Mouse (Mus musculus) neural tube, embryonic 12.5 days (tissue): ENCODE measurements at regions not wholly inside any gene's neighbourhood (a gene's known extent, or its start where the extent isn't known, plus 50 kb on each side); places are given as distances from the start of the nearest gene placed in this dataset.
A peak's percentile ranks its signal among the peaks of the same experiment; 100 is the strongest.
"Not testable (repeated sequence)": the region's sequence is repeated elsewhere in the genome, so short reads cannot be mapped to it uniquely, and the experiment has no call there.

ENCODE experiments used
- ATAC-seq: fragments of 200-750 bp; cut with Nextera tagmentation; 2 replicates; pipeline ENCODE4 v1.8.0; 2017; ENCODE audit warnings: low read depth, mild to moderate bottlenecking, moderate TSS enrichment, moderate library complexity; ENCODE audit not compliant: low FRiP score
- H3K27ac ChIP-seq: fragments of 300-500 bp; sonication (generic); 2 replicates; pipeline ENCODE4 v1.5.1; 2016
- H3K27me3 ChIP-seq: fragments of 300-500 bp; sonication (generic); replicated peaks from 2 replicates; pipeline ENCODE4 v1.6.1; 2016; ENCODE audit warnings: mild to moderate bottlenecking
- H3K36me3 ChIP-seq: fragments of 300-500 bp; sonication (generic); 2 replicates; pipeline ENCODE4 v1.6.1; 2016; ENCODE audit warnings: mild to moderate bottlenecking
- H3K4me1 ChIP-seq: fragments of 300-500 bp; sonication (generic); 2 replicates; pipeline ENCODE4 v1.6.1; 2016
- H3K4me2 ChIP-seq: fragments of 300-500 bp; sonication (generic); replicated peaks from 2 replicates; pipeline ENCODE4 v1.6.1; 2016; ENCODE audit warnings: mild to moderate bottlenecking
- H3K4me3 ChIP-seq: fragments of 300-500 bp; sonication (generic); 2 replicates; pipeline ENCODE4 v1.5.1; 2016
- H3K9ac ChIP-seq: fragments of 300-500 bp; sonication (generic); 2 replicates; pipeline ENCODE4 v1.6.1; 2016; ENCODE audit warnings: mild to moderate bottlenecking
- H3K9me3 ChIP-seq: fragments of 300-500 bp; sonication (generic); 2 replicates; pipeline ENCODE4 v1.6.1; 2016; ENCODE audit warnings: mild to moderate bottlenecking
- WGBS: fragments of 180-500 bp; shearing (Covaris S2); methylation state at CpG from one replicate; pipeline ENCODE4 v1.1.7; 2016; 5-methylcytosine and 5-hydroxymethylcytosine counted together

DNA sequence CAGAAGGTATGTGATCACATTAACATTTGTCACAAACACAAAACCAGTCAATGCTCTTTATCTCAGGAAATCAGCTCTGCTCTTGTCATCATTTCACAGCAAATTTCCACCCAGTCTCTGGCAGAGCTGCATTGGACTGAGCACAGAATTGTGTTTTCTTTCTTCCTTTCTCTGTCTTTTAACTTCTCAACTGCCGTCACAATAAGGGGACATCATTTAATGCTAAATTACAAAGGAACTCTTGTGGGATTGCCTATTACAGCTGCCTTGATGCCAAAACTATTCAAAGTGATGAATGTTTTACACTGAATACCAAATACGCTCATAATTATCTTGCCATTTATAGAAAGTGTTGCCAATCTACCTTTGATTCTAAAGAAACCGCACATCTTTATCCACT, 424.9 kb upstream of the Fign start:
- peaks cover 4% of the 10 kb centered on the region for H3K4me1 ChIP-seq
- no peaks in the 10 kb centered on the region for H3K27me3 ChIP-seq
- no peak overlapping the region for H3K9ac ChIP-seq
- no peak for ATAC-seq
- 49% methylated on average over 3 of the region's 3 CpGs for WGBS
- no peaks in the 10 kb centered on the region for H3K36me3 ChIP-seq
- H3K27ac ChIP-seq: no peak overlapping the region
- no peak overlapping the region for H3K4me2 ChIP-seq
- H3K4me3 ChIP-seq: no peak overlapping the region
- no peaks in the 10 kb centered on the region for H3K9me3 ChIP-seq

DNA sequence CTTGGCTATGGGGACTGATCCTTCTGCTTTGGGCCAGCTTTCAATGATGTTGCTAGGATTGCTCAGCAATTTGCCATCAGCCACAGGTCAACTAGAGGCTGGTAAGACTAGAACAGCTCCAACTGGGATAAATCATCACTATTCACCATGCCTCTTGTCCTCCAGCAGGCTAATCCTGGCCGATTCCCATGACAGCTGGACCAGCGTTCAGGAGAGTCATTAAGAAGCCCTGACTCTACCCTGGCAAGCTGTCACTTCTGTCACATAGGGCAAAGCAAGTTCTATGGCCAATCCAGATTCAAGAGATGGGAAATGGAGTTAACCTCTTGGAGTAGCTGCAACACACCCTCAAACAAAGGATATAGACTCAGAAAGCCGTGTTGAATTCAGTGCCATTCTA, 424.4 kb upstream of the Fign start:
- Histone ChIP-seq H3K36me3 (no peaks in the 10 kb centered on the region), H3K4me2 (no peak overlapping the region), H3K27me3 (no peaks in the 10 kb centered on the region), H3K27ac (no peak overlapping the region), H3K4me1 (peaks cover 4% of the 10 kb centered on the region), H3K9me3 (no peaks in the 10 kb centered on the region), H3K4me3 (no peak overlapping the region), H3K9ac (no peak overlapping the region)
- WGBS: 45% methylated on average over 3 of the region's 3 CpGs
- no peak for ATAC-seq

DNA sequence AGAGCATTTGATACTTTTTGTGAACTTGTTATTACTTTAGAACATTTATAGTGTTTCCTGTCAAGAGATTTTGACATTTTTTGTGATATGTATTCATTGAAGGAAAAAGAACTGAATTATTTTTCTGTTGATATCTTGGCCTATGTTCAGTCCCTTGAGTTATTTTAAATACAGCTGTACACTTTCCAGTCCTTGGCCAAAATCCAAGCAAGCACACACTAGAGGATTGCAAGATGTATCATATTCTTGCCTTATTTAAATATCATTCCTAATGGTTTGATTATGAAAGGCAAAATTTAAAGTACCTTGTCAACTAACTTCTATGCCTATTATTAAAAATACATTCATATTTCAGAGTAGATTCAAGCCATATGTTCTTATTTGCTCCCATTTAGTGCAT, 397.9 kb upstream of the Fign start:
- Histone ChIP-seq H3K4me2 (no peak overlapping the region), H3K4me1 (no peaks in the 10 kb centered on the region), H3K9me3 (no peaks in the 10 kb centered on the region), H3K9ac (no peak overlapping the region), H3K27ac (no peak overlapping the region), H3K27me3 (no peaks in the 10 kb centered on the region), H3K4me3 (no peak overlapping the region), H3K36me3 (no peaks in the 10 kb centered on the region)
- ATAC-seq: no peak

DNA sequence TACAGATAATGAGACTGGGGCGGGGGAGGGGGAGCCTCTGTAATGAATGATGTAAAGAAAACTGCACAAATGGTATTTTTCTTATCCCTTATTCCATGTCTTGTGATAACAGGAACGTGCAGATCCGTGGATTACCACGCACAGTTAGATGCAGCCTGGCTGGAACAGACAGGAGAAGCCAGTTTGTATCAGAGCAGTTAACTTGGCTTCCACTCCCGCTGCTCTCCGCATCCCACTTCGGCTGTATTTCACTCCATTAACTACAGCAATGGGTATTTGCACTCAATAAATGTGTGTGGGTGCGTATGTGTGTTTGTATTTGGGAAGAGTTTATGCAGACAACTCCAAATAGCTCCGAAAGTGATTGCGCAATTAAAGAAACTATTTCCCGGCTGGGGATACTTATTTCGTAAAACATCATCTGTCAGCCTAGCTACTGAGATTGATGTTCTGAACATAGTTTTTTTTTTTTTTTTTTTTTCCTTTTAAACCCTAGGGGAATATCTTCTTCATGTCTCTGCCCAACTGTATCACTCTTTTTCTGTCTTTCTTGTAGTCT, 368.7 kb upstream of the Fign start:
- Histone ChIP-seq H3K9me3 (no peaks in the 10 kb centered on the region), H3K9ac (no peak overlapping the region), H3K4me3 (no peak overlapping the region), H3K36me3 (no peaks in the 10 kb centered on the region), H3K27me3 (no peaks in the 10 kb centered on the region), H3K4me2 (no peak overlapping the region), H3K27ac (no peak overlapping the region), H3K4me1 (no peaks in the 10 kb centered on the region)
- ATAC-seq: 0 out of 2 replicates have a peak, but pooled peaks have one; percentile 31
- WGBS: 81% methylated on average over 12 of the region's 12 CpGs

DNA sequence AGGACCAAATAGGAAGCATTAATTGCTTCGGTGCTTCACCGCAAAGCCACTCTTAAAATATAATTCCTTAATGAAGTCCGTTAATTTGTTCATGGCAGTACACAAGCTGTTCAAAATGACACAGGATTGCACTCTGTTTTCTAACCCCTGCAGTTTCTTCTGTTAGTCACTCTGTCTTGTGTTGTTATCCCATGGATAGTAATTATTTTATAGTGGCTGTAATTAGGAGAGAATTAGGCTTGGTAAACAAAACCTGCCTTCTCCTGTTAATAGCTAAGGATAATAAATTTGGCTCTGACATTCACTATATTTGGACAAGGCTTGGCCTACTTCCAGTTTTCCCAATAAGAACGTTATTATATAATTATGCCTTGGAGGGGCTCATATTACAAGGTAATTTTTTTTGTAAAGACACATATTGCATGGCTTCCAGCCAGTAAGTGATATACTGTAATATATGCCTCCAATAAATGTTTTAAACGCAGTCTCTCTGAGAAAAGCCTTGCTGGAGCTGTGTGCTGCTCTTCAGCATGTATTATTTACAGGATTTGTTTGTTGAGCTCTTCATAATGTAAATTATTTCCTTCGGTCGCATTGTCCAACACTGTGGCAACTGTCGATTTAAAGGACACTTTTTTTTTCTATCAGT, 364.8 kb upstream of the Fign start:
- WGBS: 48% methylated on average over 8 of the region's 8 CpGs
- Histone ChIP-seq H3K4me1 (no peaks in the 10 kb centered on the region), H3K27ac (no peak overlapping the region), H3K27me3 (no peaks in the 10 kb centered on the region), H3K36me3 (no peaks in the 10 kb centered on the region), H3K4me2 (no peak overlapping the region), H3K4me3 (no peak overlapping the region), H3K9me3 (no peaks in the 10 kb centered on the region), H3K9ac (no peak overlapping the region)
- ATAC-seq: peak; percentile 78; the same call in 1 of the 2 replicates

DNA sequence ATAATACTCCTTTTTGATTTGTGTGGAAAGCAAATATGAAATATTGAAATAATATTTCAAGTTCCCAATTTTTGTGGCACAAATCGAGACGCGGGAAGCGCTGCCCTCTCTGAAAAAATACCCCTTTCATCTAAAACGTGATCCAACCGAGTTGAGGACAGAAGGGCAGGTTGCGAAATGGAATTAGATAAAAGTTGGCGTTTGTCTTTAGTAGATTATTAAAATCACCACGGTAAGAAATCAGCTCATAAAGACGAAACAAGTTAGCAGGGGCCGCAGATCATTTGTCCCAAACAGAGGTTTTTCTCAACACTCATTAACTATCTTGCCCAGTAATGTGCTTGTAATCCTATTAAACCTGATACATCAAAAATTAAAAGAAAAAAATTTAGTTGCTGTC, 364.2 kb upstream of the Fign start:
- 82% methylated on average over 11 of the region's 11 CpGs for WGBS
- no peaks in the 10 kb centered on the region for H3K9me3 ChIP-seq
- no peaks in the 10 kb centered on the region for H3K27me3 ChIP-seq
- H3K4me3 ChIP-seq: no peak overlapping the region
- no peaks in the 10 kb centered on the region for H3K4me1 ChIP-seq
- ATAC-seq: no peak
- no peaks in the 10 kb centered on the region for H3K36me3 ChIP-seq
- no peak overlapping the region for H3K9ac ChIP-seq
- H3K4me2 ChIP-seq: no peak overlapping the region
- no peak overlapping the region for H3K27ac ChIP-seq

DNA sequence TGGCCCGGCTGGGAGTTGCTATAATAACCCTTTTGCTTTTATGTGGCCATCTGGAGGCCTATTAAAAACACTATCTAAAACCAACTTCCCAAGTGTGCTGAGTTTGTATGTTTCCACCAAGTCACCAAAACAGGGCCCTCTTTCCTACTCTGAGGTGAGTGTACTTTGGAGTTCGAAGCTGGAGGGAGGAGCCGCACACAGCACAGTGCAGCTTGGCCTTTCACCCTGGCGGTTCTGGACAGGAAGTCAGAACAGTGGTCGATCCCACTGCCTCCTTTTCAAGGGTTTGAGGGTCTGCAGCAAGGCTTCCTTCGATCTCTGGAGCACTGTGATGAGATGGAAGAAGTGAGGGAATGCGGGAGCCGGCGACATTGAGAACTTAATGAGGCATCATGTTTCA, 363.8 kb upstream of the Fign start:
- no peak overlapping the region for H3K27ac ChIP-seq
- no peak overlapping the region for H3K4me3 ChIP-seq
- H3K9ac ChIP-seq: no peak overlapping the region
- no peaks in the 10 kb centered on the region for H3K27me3 ChIP-seq
- H3K4me2 ChIP-seq: no peak overlapping the region
- H3K36me3 ChIP-seq: no peaks in the 10 kb centered on the region
- 72% methylated on average over 9 of the region's 9 CpGs for WGBS
- H3K9me3 ChIP-seq: no peaks in the 10 kb centered on the region
- ATAC-seq: no peak
- no peaks in the 10 kb centered on the region for H3K4me1 ChIP-seq

DNA sequence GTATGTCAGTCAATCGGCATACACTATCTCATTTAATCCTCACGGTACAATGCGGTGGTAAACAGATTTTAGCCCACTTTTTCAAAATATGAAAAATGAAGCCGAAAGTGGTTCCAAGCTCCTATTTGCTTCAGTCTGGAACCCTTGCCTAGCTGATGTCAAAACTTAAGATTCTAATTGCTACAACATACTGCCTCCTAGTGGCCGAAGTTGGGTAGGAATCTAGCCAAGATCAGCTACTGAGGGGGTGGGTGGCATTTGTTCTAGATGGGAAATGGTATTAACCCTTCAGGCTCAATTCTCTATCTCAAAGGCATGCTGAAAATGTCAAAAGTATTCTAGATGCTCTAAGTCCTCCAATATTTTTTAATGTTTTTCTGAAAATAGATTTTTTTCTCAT, 360.3 kb upstream of the Fign start:
- Histone ChIP-seq H3K4me3 (no peak overlapping the region), H3K9ac (no peak overlapping the region), H3K4me1 (no peaks in the 10 kb centered on the region), H3K27ac (no peak overlapping the region), H3K27me3 (no peaks in the 10 kb centered on the region), H3K4me2 (no peak overlapping the region), H3K9me3 (no peaks in the 10 kb centered on the region), H3K36me3 (no peaks in the 10 kb centered on the region)
- no peak for ATAC-seq
- 69% methylated on average over 5 of the region's 5 CpGs for WGBS

DNA sequence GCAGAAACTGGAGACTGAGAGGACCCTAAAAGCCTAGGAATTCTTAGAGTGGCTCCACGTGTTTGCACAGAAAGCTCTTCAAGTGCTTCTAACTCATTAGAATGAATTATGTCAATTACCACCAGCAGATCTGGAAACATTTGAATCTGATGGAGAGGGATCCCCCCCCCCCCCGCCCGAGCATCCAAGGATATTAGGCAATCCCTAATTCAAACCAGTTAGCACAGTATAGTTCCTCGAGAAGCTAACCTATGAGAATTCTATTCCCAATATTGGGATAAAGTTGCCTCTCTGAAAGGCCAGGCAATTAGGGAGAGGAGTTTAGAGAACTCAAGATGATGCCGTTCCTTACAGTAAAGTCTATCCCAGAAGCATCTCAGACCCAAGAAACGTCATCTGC, 354.9 kb upstream of the Fign start:
- no peak overlapping the region for H3K4me3 ChIP-seq
- no peak overlapping the region for H3K9ac ChIP-seq
- H3K4me2 ChIP-seq: no peak overlapping the region
- no peaks in the 10 kb centered on the region for H3K27me3 ChIP-seq
- H3K9me3 ChIP-seq: no peaks in the 10 kb centered on the region
- H3K4me1 ChIP-seq: peaks cover 5% of the 10 kb centered on the region
- ATAC-seq: no peak; the same call in 1 of the 2 replicates
- H3K27ac ChIP-seq: no peak overlapping the region
- WGBS: 59% methylated on average over 6 of the region's 6 CpGs
- no peaks in the 10 kb centered on the region for H3K36me3 ChIP-seq

DNA sequence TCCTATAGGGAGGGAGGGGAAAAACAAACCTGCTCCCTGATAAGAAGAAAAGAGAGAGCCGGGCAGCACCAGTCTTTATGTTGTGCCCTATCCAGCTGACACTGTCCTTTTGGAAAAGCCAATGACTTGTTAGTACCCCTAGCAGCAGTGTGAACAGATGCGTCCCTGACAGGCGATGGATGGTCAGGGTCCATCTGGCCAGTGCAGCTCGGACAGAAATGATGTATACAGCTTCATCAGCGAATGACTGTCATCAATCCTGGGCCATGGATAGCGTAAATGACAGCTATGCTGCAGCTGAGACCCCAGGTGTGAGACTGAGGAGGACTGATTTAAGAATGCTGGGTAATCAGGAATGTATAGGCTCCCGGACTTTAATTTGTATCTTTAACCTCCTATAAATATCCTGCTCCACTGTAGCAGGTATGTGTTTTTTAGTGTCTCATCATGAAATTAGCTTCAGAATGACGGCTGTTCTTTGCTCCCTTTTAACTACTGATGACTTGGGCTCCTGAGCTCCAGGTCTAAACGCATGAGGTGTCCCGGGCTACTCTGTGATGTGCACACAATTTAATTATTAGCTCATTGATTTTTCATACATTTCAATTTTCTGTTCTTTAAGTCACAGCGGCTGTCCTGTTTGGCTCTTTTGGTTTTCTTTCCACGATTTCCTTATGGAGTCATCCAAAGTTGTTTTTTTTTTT, 353.9 kb upstream of the Fign start:
- H3K27ac ChIP-seq: no peak overlapping the region
- H3K4me2 ChIP-seq: peak overlapping the region; percentile 32; the same call in 1 of the 2 replicates
- H3K9ac ChIP-seq: no peak overlapping the region
- peaks cover 5% of the 10 kb centered on the region for H3K4me1 ChIP-seq
- H3K36me3 ChIP-seq: no peaks in the 10 kb centered on the region
- H3K4me3 ChIP-seq: no peak overlapping the region
- no peaks in the 10 kb centered on the region for H3K9me3 ChIP-seq
- peak; percentile 95 for ATAC-seq
- WGBS: 44% methylated on average over 12 of the region's 12 CpGs
- H3K27me3 ChIP-seq: no peaks in the 10 kb centered on the region

DNA sequence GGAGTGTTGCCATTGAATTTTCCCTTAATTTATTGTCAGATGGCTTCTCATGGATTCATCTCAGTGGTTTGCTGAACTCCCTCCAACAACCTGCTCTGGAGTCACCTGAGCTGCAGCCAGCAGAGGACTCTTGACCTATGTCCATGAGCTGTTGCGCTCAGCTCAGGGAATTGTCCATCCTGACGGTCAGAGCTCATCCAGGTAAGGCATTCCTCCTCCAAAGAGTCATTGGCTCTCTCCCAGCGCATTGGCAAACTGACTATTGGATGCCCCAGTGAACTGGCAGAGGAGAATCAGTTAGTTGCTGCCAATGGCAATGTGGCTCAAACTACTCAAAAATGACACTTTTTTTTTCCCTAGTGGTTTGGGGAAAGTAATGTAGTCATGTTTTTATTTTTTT, 345.3 kb upstream of the Fign start:
- H3K27me3 ChIP-seq: no peaks in the 10 kb centered on the region
- H3K4me3 ChIP-seq: no peak overlapping the region
- H3K27ac ChIP-seq: no peak overlapping the region
- no peaks in the 10 kb centered on the region for H3K9me3 ChIP-seq
- H3K4me1 ChIP-seq: no peaks in the 10 kb centered on the region
- no peak for ATAC-seq
- no peaks in the 10 kb centered on the region for H3K36me3 ChIP-seq
- no peak overlapping the region for H3K9ac ChIP-seq
- 94% methylated on average over 3 of the region's 3 CpGs for WGBS
- H3K4me2 ChIP-seq: no peak overlapping the region

DNA sequence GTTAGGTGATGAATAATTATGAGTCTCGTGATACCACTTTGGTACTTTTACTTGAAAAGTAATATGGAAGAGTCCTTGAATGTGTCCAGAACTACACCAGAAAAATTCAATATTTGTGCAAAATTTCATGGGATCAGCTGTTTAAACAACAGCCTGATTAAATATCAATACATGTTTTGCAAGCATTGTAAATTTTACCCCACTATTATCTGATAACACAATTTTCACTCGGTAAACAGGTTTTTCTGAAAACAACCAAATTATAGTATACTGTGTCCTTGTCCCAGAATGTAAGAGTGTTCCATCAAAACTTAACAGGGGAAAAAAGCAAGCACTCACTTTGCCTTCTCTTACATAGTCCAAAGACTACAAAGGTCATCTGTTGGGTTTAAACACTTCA, 343.1 kb upstream of the Fign start:
- Histone ChIP-seq H3K27me3 (no peaks in the 10 kb centered on the region), H3K27ac (no peak overlapping the region), H3K4me3 (no peak overlapping the region), H3K36me3 (no peaks in the 10 kb centered on the region), H3K4me1 (no peaks in the 10 kb centered on the region), H3K9ac (no peak overlapping the region), H3K9me3 (no peaks in the 10 kb centered on the region), H3K4me2 (no peak overlapping the region)
- ATAC-seq: no peak
- WGBS: 95% methylated on average over 2 of the region's 2 CpGs

DNA sequence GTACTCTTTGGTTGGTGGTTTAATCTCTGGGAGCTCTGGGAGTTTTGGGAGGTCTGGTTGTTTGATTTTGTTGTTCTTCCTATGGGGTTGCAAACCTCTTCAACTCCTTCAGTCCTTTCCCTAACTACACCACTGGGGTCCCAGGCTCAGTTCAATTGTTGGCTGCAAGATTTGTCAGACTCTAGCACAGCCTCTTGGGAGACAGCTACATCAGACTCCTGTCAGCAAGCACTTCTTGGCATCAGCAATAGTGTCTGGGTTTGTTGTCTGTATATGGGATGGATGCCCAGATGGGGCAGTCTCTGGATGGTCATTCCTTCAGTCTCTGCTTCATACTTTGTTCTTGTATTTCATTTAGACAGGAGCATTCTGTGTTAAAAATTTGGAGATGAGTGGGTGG, 319.3 kb upstream of the Fign start:
- not testable (repeated sequence) for ATAC-seq, H3K27me3 ChIP-seq, H3K27ac ChIP-seq, H3K4me3 ChIP-seq, H3K9ac ChIP-seq, H3K9me3 ChIP-seq, H3K36me3 ChIP-seq, H3K4me2 ChIP-seq, H3K4me1 ChIP-seq
